Mouse (Mus musculus) liver, adult 2 months (tissue): Measurements from ENCODE around the gene Hoxa3. TPM values are rescaled to one million over a fixed set of nuclear protein-coding genes. Genes with fewer than 3 reads are reported as not detected.
A peak's percentile ranks its signal among the peaks of the same experiment; 100 is the strongest.

Experiments
- DNase-seq: peaks from one replicate; pipeline ENCODE4 v3.0.0-alpha.2; 2011; ENCODE audit warnings: low read depth, low spot score; ENCODE audit errors: extremely low read depth
- H3K27ac ChIP-seq: fragments of 200-500 bp; replicated peaks from 2 replicates; pipeline ENCODE4 v1.5.1; 2012; ENCODE audit warnings: low read depth, mild to moderate bottlenecking, control low read depth, inconsistent platforms, low read length; ENCODE audit not compliant: insufficient read depth
- H3K27me3 ChIP-seq: fragments of 200-500 bp; 2 replicates; pipeline ENCODE4 v1.6.1; 2012; ENCODE audit warnings: mild to moderate bottlenecking, moderate library complexity, low read length, inconsistent platforms; ENCODE audit not compliant: control insufficient read depth, insufficient read depth
- H3K36me3 ChIP-seq: fragments of 200-500 bp; 2 replicates; pipeline ENCODE4 v1.6.1; 2012; ENCODE audit warnings: low read length, inconsistent platforms; ENCODE audit not compliant: control insufficient read depth, insufficient read depth
- H3K4me1 ChIP-seq: fragments of 200-500 bp; 2 replicates; pipeline ENCODE4 v1.6.1; 2011; ENCODE audit warnings: low read length; ENCODE audit not compliant: control insufficient read depth, insufficient read depth
- H3K4me3 ChIP-seq: fragments of 200-500 bp; 2 replicates; pipeline ENCODE4 v1.5.1; 2011; ENCODE audit warnings: low read depth, mild to moderate bottlenecking, control low read depth, low read length, moderate library complexity; ENCODE audit not compliant: insufficient read depth
- H3K79me2 ChIP-seq: fragments of 200-500 bp; 2 replicates; pipeline ENCODE4 v1.6.1; 2012; ENCODE audit warnings: inconsistent platforms, mild to moderate bottlenecking, low read length, moderate library complexity; ENCODE audit not compliant: control insufficient read depth, insufficient read depth
- H3K9ac ChIP-seq: fragments of 200-500 bp; 2 replicates; pipeline ENCODE4 v1.6.1; 2012; ENCODE audit warnings: low read depth, mild to moderate bottlenecking, control low read depth, inconsistent platforms, low read length
- CTCF ChIP-seq: fragments of 200-500 bp; IDR thresholded peaks from 2 replicates; pipeline ENCODE4 v1.5.1; 2011; ENCODE audit warnings: low read depth, low read length, control low read depth
- POLR2A ChIP-seq: fragments of 200-500 bp; IDR thresholded peaks from 2 replicates; pipeline ENCODE4 v1.6.1; 2011; ENCODE audit warnings: low read length, control low read depth; ENCODE audit not compliant: insufficient read depth; ENCODE audit errors: extremely low read depth
- whole genome bisulfite sequencing: fragments of 180-500 bp; shearing (Covaris S2); methylation state at CpG from one replicate; pipeline ENCODE4 v1.1.7; 2018; 5-methylcytosine and 5-hydroxymethylcytosine counted together
- polyA plus RNA-seq: library from polyadenylated mRNA; depleted of rRNA; stranded (reverse); fragments of >200 nt; gene quantifications from 2 replicates; pipeline ENCODE4 v1.2.3, GENCODE M21; 2012
- total RNA-seq: library from RNA; depleted of rRNA; stranded (reverse); fragments of >200 nt; gene quantifications from 2 replicates; pipeline ENCODE4 v1.2.3, GENCODE M21; 2014

The Hoxa3 gene
- total and polyA plus RNA-seq, 2 experiments = 0.09 to 0.20 TPM

- Histone ChIP-seq H3K79me2 (no peaks in the 10 kb centered on the region), H3K4me3 (peak overlapping the region; percentile 66), H3K27me3 (peaks cover 19% of the 10 kb centered on the region; the same call in 1 of the 2 replicates), H3K9ac (peak overlapping the region; percentile 44; the same call in 1 of the 2 replicates), H3K36me3 (no peaks in the 10 kb centered on the region), H3K27ac (0 out of 2 replicates have a peak overlapping the region, but pooled peaks have one; percentile 22), H3K4me1 (peaks cover 2% of the 10 kb centered on the region; the same call in 1 of the 2 replicates)
- peak; percentile 35; the same call in 1 of the 2 replicates for TF ChIP-seq POLR2A
- no peak for TF ChIP-seq CTCF
- WGBS = 4% methylated on average over 44 of the region's 55 CpGs
- DNase-seq = no peak
These were observed 21.1 kb downstream of the Hoxa3 start for GRCm38 (mm10) chr6:52191860-52192550.

- H3K4me3 ChIP-seq = peak within 1 kb of the TSS; percentile 71
- no peak for TF ChIP-seq POLR2A
- no peak for TF ChIP-seq CTCF
- 4% methylated on average over 89 of the region's 102 CpGs for WGBS
- no peaks in the 10 kb centered on the region for H3K79me2 ChIP-seq
- H3K4me1 ChIP-seq = peaks cover 2% of the 10 kb centered on the region; the same call in 1 of the 2 replicates
- peak within 1 kb of the TSS; percentile 64; the same call in 1 of the 2 replicates for H3K27ac ChIP-seq
- H3K9ac ChIP-seq = peak within 1 kb of the TSS; percentile 76
- H3K27me3 ChIP-seq = peaks cover 22% of the 10 kb centered on the region; the same call in 1 of the 2 replicates
- DNase-seq = no peak
- no peaks in the 10 kb centered on the region for H3K36me3 ChIP-seq
These were observed 22.0 kb downstream of the Hoxa3 start, which contains the start of gene Hoxa4 for GRCm38 (mm10) chr6:52190906-52191810. Hoxa4 (minus strand) TSS chr6:52191753.

DNA sequence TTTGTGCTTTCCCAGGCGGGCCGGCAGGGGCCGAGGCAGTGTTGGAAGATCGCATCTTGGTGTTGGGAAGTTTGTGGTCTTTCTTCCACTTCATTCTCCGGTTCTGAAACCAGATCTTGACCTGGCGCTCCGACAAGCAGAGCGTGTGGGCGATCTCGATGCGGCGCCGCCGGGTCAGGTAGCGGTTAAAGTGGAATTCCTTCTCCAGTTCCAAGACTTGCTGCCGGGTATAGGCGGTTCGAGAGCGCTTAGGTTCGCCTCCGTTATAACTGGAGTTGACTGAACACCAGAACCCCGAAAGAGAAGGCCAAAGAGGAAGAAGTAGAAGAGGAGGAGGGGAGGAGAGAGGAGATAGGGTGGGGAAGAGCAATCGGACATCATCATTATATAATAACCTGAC is 22.7 kb downstream of the Hoxa3 start:
- Histone ChIP-seq H3K27me3 (peaks cover 25% of the 10 kb centered on the region; the same call in 1 of the 2 replicates), H3K27ac (no peak overlapping the region), H3K9ac (peak overlapping the region; percentile 10; the same call in 1 of the 2 replicates), H3K36me3 (no peaks in the 10 kb centered on the region), H3K4me1 (peaks cover 2% of the 10 kb centered on the region; the same call in 1 of the 2 replicates), H3K4me3 (peak overlapping the region; percentile 71), H3K79me2 (no peaks in the 10 kb centered on the region)
- DNase-seq = no peak
- 11% methylated on average over 23 of the region's 23 CpGs for WGBS
- TF ChIP-seq POLR2A = no peak
- no peak for TF ChIP-seq CTCF

DNA sequence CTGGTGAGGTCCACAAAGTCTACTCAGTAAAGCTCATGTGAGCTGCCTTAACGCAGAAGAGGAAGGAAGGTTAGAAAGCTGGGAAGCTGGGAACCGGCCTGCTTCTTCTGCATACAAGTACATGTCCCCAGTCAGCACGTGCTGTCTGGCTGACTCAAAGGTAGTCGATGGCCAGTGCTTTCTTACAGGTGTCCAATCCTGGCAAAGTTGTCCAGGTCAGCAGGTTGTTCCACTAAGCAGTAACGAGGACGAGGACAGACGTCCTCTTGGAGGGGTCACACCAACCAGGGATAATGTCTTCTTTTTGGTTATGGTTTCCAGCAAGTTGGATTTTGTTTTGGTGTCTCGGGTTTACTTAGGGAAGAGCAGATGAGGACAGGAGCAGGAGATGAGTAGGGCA is 23.2 kb downstream of the Hoxa3 start:
- no peak overlapping the region for H3K9ac ChIP-seq
- H3K4me1 ChIP-seq = peaks cover 2% of the 10 kb centered on the region; the same call in 1 of the 2 replicates
- peaks cover 25% of the 10 kb centered on the region; the same call in 1 of the 2 replicates for H3K27me3 ChIP-seq
- 21% methylated on average over 8 of the region's 8 CpGs for WGBS
- no peak overlapping the region for H3K4me3 ChIP-seq
- no peaks in the 10 kb centered on the region for H3K36me3 ChIP-seq
- DNase-seq = no peak
- TF ChIP-seq CTCF (no peak), POLR2A (no peak)
- H3K79me2 ChIP-seq = no peaks in the 10 kb centered on the region
- H3K27ac ChIP-seq = no peak overlapping the region

GRCm38 (mm10) chr6:52189172-52189591 is 24.0 kb downstream of the Hoxa3 start:
- Histone ChIP-seq H3K27me3 (peaks cover 24% of the 10 kb centered on the region), H3K27ac (no peak overlapping the region), H3K4me3 (no peak overlapping the region), H3K36me3 (no peaks in the 10 kb centered on the region), H3K79me2 (no peaks in the 10 kb centered on the region), H3K4me1 (peaks cover 2% of the 10 kb centered on the region; the same call in 1 of the 2 replicates), H3K9ac (no peak overlapping the region)
- TF ChIP-seq POLR2A = no peak
- no peak for TF ChIP-seq CTCF
- 28% methylated on average over 5 of the region's 5 CpGs for WGBS
- DNase-seq = no peak
